Mouse (Mus musculus): Measurements from ENCODE around the gene Adgrg3.
"Not testable (repeated sequence)": the region's sequence is repeated elsewhere in the genome, so short reads cannot be mapped to it uniquely, and the experiment has no call there.

The Adgrg3 gene

GRCm38 (mm10) chr8:95028391-95028790, 10.9 kb downstream of the Adgrg3 start:
- not testable (repeated sequence) for DNase-seq

DNA sequence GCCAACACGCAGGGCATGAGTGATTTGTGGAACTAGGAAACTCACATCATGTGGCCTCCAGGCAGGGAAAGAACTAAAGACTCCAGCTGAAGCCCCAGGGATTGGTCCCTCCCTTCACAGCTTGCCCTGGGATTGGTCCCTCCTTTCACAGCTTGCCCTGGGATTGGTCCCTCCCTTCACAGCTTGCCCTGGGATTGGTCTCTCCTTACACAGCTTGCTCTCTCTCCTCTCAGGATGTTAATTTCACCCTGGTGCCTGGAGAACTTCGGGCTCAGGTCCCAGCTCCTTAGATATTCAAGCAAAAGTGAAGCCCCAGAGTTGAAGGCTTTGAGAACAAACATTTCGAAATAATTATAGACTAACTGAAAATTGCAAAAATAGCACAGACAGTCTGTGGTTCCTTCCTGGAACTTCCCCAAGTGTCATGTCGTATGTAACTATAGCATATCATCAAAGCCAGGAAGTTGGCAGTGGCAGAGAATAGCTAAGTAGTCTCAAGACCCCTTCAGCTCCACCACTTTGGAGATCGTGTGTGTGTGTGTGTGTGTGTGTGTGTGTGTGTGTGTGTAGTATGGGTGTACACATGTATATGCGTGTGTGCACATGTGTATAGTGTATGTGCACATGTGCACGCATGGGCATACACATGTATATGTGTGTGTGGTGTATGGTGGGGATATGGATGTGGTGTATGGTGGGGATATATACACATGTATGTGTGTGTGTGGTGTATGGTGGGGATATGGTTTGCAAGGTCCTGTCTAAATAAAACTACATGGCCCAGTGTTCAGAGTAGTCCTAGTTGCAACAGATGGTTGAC, 19.8 kb downstream of the Adgrg3 start:
- peak; percentile 44 to 51 for DNase-seq

- DNase-seq = no peak
These were observed 24.6 kb downstream of the Adgrg3 start for GRCm38 (mm10) chr8:95041883-95042784.

- no peak for DNase-seq
These were observed 27.3 kb downstream of the Adgrg3 start for GRCm38 (mm10) chr8:95044811-95045210.

DNA sequence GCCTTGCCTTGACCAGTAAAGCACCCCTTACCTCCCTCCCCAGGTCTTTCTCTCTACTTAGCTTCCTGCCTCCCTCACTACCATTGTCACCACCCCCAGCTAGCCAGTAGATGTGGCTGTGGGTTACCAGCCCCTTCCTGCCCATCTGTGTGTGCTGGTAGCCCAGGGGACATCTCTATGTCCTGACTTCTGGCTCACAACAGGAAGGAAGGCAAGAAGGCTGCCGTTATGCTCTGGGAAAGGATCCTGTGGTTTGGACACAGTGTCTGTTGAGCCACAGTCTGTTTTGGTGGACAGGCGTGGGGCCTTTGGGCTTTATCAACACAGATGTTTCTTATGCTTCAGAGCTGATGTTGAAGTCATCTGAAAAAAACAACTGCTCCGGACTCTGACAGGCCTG, 29.5 kb downstream of the Adgrg3 start:
- DNase-seq = no peak

GRCm38 (mm10) chr8:95047884-95048680, 30.6 kb downstream of the Adgrg3 start:
- DNase-seq = no peak

- no peak for DNase-seq
These were observed 32.1 kb downstream of the Adgrg3 start for GRCm38 (mm10) chr8:95049636-95050035.

DNA sequence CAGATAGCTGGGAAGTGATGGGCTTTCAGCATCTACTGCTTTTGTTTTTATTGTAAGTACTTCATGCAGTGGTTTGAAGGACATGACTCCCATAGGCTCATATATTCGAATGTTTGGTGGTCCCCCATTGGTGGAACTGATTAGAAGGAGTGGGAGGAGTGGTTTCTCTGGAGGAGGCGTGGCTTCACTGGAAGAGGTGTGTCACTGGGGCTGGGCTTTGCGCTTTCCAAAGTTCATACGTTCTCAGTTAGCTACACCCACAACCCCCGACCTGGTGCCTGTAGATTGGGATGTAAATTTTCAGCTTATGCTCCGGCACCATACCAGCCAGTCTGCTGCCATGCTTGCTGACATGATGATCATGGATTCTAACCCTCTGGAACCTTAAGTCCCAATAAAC, 36.9 kb downstream of the Adgrg3 start:
- no peak for DNase-seq

DNA sequence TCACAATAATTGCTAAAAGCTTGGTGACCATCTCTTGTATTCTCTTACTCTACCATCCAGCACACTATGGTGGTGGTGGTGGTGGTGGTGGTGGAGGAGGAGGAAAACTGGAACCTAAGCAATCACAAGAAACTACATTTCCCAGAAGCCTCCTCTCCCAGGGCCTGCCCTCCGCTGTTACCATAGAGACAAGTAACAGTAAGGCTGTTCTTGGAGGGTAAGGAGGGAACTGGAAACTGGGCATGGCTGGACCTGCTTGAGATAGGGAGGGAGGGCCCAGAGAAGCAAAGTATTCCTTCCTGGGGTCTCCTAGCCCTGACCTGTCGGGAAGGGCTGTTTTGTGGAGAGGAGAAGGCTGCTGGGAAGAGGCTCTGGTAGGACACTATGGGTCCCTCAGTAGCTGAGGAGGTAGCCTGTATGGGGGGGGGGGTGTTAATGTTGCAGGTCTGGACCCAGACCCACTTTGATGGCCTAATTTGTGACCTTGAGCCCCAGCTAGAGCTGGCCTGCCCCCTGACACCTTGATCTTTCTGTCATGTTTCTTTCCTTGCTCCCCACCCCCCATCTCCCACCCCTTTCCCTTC, 37.5 kb downstream of the Adgrg3 start, which contains the start of gene Drc7:
Gene Drc7 (plus strand): TSS at position 177 of the 584 bp plus-strand sequence.
- peak; percentile 27 to 44 for DNase-seq

DNA sequence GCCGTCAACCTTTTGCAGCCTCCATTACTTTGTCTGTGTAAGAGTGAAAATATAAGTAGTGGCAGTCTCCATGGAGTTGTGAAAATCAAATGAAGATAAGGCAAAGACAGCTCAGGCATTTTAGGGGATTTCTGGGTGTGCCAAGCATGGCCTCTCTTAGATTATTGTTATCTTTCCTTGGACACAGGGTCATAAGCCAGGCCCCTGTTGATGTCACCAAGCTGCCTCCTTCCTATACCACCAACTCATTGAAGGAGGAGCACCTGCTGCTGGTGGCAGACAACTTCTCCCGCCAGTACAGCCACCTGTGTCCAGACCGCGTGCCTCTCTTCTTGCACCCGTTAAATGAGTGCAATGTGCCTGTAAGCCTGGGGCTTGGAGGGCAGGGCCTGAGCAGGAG, 38.9 kb downstream of the Adgrg3 start:
- DNase-seq = no peak

GRCm38 (mm10) chr8:95058661-95059060, 41.2 kb downstream of the Adgrg3 start:
- DNase-seq = no peak

GRCm38 (mm10) chr8:95059812-95060533, 42.5 kb downstream of the Adgrg3 start:
- DNase-seq = no peak

DNA sequence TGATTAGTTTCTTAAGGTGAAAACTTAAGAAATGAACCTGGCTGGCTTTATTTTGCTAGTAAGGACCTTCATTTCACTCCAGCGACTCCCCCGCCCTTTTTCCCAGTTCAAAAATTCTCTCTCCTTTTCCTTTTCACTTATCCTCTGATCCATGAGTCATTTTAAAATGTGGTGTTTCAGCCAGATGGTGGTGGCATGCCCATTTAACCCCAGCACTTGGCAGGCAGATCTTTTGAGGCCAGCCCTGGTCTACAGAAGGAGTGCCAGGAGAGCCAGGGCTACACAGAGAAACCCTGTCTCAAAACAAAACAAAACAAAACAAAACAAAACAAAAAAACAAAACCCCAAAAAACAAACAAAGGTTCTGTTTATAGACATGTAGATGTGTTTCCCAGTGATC, 47.0 kb downstream of the Adgrg3 start:
- no peak for DNase-seq

GRCm38 (mm10) chr8:95067582-95067981, 50.1 kb downstream of the Adgrg3 start:
- DNase-seq = peak; percentile 35 to 59

DNA sequence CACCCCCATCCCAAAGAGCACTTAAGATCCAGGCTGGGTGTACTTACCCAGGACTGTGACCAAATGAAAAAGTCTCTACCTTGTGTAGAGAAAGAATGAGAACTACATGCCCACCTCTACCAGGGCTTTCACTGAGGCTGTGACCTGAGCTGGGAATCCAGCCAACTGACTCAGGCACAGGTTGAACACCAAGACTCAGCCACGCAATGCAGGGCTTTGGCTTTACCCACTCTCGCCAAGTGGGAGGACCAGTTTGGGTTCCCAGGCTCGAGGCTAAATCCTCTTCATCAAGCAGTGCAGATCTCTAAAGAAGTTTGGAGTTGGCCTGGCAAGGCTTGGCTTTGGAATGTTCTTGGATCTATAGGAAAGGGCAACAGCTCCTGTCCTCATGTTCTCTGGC, 58.0 kb downstream of the Adgrg3 start:
- no peak for DNase-seq

- no peak for DNase-seq
These were observed 58.7 kb downstream of the Adgrg3 start for GRCm38 (mm10) chr8:95076151-95076550.

DNA sequence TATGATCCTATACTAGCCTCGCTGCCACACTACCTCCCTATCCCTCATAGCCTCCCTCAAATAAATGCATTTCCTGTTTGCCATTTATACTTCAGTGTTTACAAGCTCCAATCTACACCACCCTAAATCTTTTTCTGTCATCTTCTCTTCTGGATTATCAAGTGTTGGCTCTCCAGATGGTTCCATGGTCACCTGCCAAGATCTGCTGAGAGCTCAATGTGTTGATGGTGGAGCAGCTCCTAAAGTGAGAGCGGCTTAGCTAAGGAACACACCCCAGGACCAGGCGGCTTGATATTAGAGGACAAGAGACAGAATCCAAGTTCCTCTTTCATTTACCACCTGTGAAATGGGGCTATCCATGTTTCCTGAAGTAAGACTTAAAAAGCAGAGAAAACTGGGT, 60.6 kb downstream of the Adgrg3 start:
- no peak for DNase-seq

DNA sequence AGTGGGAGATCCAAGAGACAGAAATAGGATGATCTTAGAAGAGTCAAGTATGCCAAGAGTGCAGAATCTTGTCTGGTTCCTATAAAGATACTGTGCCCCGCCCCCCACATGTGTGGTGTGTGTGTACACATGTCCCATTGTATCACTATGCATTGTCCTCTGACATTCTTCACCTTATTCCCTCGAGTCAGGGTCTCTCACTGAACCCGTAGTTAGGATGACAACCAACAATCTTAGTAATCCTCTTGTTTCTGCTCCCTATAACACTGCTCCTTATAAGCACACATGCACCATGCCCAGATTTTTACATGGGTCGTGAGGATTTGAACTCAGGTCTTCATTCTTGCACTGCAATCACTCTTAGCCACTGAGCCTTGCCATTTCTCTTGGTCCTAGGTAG, 61.8 kb downstream of the Adgrg3 start:
- no peak for DNase-seq

GRCm38 (mm10) chr8:95080381-95081341, 63.2 kb downstream of the Adgrg3 start, which contains the start of gene Katnb1:
Gene Katnb1, plus strand, starts transcription at chr8:95081186.
- DNase-seq = peak; percentile 100

GRCm38 (mm10) chr8:95081650-95082049, 64.2 kb downstream of the Adgrg3 start:
- DNase-seq = no peak
